Mouse (Mus musculus) natural killer cell, adult 2 months (primary cell): ENCODE measurements around the gene Efemp2.
A peak's percentile ranks its signal among the peaks of the same experiment; 100 is the strongest.

Experiments used
- DNase-seq, 2 experiments: peaks; one replicate each; pipeline ENCODE4 v3.0.0; 2022; ENCODE audit warnings: low spot score in 2 of 2

Efemp2 gene

DNA sequence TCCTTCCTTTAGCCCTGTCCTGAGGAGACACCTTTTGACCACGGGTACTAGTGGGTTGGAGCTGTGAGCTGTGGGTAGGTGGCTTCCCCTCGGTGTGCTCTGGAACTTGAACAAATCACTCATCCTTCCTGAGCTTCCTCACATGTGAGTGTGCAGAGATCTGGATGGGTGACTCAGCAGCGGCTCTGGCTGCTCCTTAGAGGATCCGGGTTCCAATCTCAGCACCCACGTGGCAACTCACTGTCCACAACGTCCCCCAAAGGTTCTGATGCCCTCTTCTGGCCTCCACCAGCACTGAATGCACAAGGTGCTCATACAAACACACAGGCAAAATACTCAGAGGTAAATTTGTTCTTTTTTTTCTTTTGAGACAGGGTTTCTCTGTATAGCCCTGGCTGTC is 22.0 kb upstream of the Efemp2 start:
- DNase-seq = no peak

GRCm38 (mm10) chr19:5455037-5455436 is 18.7 kb upstream of the Efemp2 start:
- no peak for DNase-seq

GRCm38 (mm10) chr19:5455568-5455967 is 18.2 kb upstream of the Efemp2 start:
- DNase-seq = no peak

- DNase-seq = no peak
Observed at GRCm38 (mm10) chr19:5456241-5456921, 17.4 kb upstream of the Efemp2 start.

DNA sequence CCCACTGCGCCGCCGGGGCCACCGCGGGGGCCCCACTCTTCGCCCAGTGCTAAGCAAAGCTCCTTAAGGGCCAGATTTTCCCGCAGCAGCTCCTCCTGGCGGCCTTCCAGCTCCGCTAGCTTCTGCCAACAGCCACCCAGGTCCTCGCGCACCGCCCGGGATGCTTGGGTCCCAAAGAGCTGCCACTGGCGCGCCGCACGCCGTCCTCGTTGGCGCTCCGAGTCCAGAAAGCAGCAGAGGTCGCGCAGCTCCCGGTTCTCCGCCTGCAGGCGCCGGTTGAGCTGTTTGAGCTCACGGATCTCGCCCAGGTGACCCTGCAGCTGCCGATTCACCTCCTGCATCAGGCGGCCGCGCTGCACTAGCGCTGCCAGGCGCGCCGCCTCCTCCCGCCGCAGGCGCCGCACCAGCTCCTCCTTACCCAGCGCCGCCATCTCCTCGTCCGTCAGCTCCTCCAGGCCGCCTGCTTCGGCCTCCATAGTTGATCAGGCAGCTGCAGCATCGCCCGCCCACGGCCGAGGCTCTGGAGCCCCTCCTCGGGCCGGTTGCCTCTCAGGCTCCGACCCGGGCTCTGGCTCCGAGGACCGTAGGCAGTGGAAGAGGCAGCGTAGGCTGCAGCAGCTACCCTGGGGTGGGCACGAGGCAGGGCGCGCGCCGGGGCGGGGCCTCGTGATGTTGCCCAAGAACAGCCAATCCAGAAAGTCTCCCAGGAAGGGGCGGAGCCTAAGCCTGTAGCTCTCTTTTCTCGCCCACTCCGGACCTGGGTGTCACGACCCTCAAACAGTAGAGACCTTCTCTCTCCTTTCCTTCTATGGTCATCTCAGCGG is 16.6 kb upstream of the Efemp2 start:
- DNase-seq = peak; percentile 81 to 87

- DNase-seq = no peak
Observed at GRCm38 (mm10) chr19:5457746-5458442, 15.9 kb upstream of the Efemp2 start, which contains the start of gene Ccdc85b. Ccdc85b (minus strand) TSS chr19:5457894.

- DNase-seq = no peak
Observed at GRCm38 (mm10) chr19:5459019-5459418, 14.7 kb upstream of the Efemp2 start.

DNA sequence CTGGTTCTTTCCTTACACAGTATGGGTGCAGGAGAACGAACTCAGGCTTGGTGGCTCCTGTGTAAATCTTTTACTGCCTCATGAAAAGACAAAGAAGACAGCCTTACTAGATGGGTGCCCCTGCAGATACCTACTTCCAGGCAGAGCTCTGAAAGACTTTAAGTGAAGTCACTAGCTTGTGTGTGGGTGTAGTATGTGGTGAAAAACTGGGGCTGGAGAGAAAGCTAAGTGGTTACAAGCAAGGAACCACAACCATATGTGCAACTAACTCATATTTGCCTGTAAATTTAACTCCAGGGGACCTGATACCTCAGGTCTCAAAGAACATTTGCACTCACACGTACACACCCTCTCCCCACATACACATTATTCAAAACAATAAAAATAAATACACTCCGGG is 13.9 kb upstream of the Efemp2 start:
- no peak for DNase-seq

GRCm38 (mm10) chr19:5460465-5460911 is 13.3 kb upstream of the Efemp2 start, which contains the start of gene Fibp:
Fibp (plus strand) TSS chr19:5460615.
- peak; percentile 75 to 83 for DNase-seq

- DNase-seq = no peak
Observed at GRCm38 (mm10) chr19:5461411-5461810, 12.3 kb upstream of the Efemp2 start.

GRCm38 (mm10) chr19:5463212-5463611 is 10.5 kb upstream of the Efemp2 start:
- DNase-seq = no peak

DNA sequence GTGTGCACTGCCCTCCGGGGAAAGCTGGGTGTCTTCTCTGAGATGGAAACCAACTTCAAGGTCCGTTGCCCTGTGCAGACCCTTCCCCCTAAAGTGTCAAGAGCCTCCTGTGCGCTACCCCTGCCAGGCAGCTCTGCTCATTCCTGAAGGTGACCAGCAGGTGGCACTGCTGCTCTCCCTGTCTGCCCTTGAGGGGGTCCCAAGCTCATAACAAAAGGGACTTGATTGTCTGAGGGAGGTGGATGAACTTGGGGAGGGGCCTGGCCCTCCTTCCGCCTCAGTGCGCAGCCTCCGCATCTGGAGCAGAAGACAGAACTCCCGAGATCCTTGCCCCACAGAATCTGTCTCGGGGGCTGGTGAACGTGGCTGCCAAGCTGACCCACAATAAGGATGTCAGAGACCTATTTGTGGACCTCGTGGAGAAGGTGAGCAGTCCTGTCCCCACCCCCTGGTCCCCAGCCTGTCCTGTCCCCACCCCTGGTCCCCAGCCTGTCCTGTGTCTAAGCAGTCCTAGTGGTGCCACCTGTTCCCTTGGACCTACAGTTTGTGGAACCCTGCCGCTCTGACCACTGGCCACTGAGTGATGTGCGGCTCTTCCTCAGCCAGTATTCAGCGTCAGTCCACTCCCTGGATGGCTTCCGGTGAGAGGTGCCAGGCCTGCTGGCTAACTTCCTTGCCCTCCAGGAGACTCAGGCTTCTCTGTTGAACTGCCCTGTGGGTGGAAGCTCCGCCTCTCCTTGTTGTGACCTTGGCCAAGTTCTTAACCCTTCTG is 9.8 kb upstream of the Efemp2 start:
- peak; percentile 44 to 53 for DNase-seq

DNA sequence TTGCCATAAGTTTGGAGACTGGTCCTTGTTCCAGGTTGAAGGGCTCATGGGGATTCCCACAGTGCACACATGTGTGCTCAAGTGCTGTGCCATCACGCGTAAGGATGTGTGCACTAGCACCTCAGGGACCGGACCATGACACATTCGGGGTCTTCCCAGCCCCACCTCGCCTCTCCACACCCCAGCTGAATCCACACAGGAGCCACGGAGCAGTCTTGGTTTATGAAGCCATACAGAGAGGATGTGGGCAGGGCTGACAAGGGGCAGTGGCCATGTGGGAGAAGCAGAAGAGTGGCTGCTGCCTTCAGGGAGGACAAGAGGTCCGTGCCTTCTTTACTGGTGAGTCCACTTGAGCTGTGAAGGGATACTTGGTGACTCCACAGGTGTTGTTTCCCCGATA is 8.7 kb upstream of the Efemp2 start:
- DNase-seq = no peak

GRCm38 (mm10) chr19:5466916-5467500 is 6.7 kb upstream of the Efemp2 start:
- peak; percentile 57 to 70 for DNase-seq

GRCm38 (mm10) chr19:5468374-5468773 is 5.4 kb upstream of the Efemp2 start, which contains the start of gene Ctsw:
Ctsw (minus strand) TSS chr19:5468507.
- DNase-seq = peak; percentile 60 to 65

DNA sequence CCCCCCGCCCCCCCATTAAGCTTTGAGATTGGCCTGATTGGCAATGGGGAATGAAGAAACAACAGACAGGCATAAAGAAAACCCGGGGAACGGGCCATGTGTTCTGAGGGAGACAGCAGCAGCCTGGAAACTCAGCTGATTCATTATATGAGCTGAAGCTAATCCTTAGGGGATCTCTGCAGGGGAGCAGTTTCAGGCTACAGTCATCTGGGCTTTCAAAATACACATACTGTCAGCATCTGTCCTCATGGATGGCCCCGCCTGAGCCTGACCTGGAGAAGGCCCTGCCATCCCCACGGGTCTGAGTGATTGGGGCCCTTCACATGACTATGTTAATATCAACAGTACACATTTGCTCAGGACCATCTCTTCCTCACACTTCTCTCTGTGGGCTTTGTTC is 1.9 kb upstream of the Efemp2 start:
- DNase-seq = no peak

DNA sequence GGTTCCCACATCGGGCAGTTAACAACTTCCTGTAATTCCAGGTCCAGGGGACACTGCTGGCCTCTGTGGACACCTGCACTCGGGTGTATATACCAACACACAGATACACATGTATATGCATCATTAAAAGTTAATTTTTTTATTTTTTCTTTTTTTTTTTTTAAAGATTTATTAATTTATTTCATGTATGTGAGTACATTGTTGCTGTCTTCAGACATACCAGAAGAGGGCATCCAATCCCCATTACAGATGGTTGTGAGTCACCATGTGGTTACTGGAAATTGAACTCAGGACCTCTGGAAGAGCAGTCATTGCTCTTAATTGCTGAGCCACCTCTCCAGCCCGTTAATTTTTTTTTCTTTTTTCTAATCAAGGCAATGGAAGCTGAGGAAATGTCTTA is 897 bp upstream of the Efemp2 start:
- no peak for DNase-seq

DNA sequence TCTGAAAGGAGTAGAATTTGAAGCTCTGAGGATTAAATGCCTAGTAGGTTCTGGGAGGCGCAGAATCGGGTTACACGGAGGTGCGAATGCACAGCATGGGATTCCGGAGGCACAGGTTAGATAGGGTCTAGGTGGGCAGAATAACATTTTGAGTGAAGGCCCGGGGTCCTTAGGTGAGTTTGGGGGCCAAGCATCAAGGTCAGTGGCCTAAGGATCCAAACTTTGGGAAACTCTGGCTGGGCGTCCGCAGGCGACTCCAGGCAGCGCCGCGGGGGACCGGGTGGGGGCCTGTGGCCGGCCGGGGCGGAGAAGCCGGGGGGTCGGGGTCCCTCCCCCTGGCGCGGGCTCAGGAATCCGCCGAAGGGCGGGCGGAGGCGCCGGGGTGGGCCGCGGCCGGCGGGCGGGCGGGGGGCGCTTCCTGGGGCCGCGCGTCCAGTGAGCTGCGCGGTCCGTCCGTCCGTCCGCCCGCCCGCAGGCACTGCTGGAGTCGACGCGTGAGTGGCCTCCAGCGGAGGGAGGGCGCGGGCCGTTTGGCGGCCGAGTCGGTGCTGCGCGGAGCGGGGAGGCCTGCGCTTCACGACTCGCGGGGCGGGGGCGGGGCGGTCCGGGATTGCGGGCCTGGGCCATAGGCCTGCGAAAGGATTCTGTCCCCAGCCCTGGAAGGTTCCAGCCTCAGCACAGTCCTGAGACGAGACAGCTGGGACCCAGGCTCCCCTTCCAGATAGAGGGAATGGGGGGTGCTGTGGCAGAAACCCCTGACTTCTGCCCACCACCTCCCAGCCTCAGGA is 721 bp downstream of the Efemp2 start:
- no peak for DNase-seq

DNA sequence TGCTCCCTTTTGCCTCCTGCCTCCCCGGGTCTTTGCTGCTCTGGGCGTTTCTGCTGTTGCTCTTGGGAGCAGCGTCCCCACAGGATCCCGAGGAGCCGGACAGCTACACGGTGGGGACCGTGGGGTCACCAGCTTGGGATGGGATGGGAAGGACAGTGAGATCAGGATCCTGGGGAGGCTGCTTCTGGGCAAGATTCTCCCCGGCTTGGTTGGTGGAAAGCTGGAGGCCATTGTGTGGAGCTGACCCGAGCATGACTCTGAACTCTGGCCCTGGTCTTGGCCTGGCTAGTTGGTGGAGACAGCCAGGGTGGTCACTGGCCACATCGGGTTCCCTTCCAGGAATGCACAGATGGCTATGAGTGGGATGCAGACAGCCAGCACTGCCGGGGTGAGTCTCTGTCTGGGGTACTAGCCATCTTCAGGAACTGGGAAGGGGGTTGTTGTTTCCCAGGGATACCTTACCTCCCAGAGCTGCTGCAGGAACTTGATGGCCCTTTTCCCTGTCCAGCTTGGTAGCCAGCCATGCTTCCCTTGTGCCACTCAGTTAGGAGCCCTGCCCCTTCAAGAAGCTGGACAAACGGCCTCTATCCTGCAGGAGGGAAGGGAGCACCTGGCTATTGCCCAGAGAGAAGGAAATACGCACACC is 1.4 kb downstream of the Efemp2 start:
- DNase-seq = no peak
